Mouse (Mus musculus): ENCODE results near the gene Aim2.

- TF ChIP-seq CTCF (IDR thresholded peaks at IDR 0.05; ENCODE audit: extremely low read depth, insufficient read depth, low read length) (no peak), POLR2A (IDR thresholded peaks at IDR 0.05; ENCODE audit: extremely low read depth, insufficient read depth, low read length) (no peak)
These were observed 20.9 kb downstream of the Aim2 start for GRCm38 (mm10) chr1:173371586-173371985.

Measured in cortical plate, adult 2 months (tissue).